Mouse (Mus musculus): ENCODE data around the gene Tubal3. TPM values are rescaled to one million over a fixed set of nuclear protein-coding genes. Genes with fewer than 3 reads are reported as not detected.
"Not testable (repeated sequence)": the region's sequence is repeated elsewhere in the genome, so short reads cannot be mapped to it uniquely, and the experiment has no call there.

Gene Tubal3
- polyA plus RNA-seq, 1 experiment from 2014 or later, result not detected

GRCm38 (mm10) chr13:3894549-3894948 is 23.5 kb upstream of the Tubal3 start:
- Histone ChIP-seq H3K9me3 (no peaks in the 10 kb centered on the region), H3K36me3 (peaks cover 13% of the 10 kb centered on the region), H3K4me3 (no peak overlapping the region), H3K27me3 (no peaks in the 10 kb centered on the region), H3K4me1 (peaks cover 26% of the 10 kb centered on the region), H3K4me2 (replicated peaks) (0 out of 2 replicates have a peak overlapping the region, but pooled peaks have one; percentile 74), H3K9ac (no peak overlapping the region), H3K27ac (no peak overlapping the region)
- WGBS, result 57% methylated on average over 8 of the region's 8 CpGs
- no peak for ATAC-seq (ENCODE audit: low FRiP score, low read depth)

GRCm38 (mm10) chr13:3895397-3895980 is 22.6 kb upstream of the Tubal3 start:
- WGBS, result 83% methylated on average over 8 of the region's 8 CpGs
- Histone ChIP-seq H3K4me1 (peaks cover 21% of the 10 kb centered on the region), H3K36me3 (peaks cover 13% of the 10 kb centered on the region), H3K9ac (no peak overlapping the region), H3K4me3 (no peak overlapping the region), H3K27me3 (no peaks in the 10 kb centered on the region), H3K9me3 (no peaks in the 10 kb centered on the region), H3K4me2 (replicated peaks) (no peak overlapping the region), H3K27ac (no peak overlapping the region)
- no peak for ATAC-seq (ENCODE audit: low FRiP score, low read depth)

GRCm38 (mm10) chr13:3896032-3896431 is 22.0 kb upstream of the Tubal3 start:
- H3K27me3 ChIP-seq, result no peaks in the 10 kb centered on the region
- WGBS, result 90% methylated on average over 6 of the region's 6 CpGs

GRCm38 (mm10) chr13:3896913-3897312 is 21.2 kb upstream of the Tubal3 start:
- H3K4me2 ChIP-seq (replicated peaks), result no peak overlapping the region
- H3K9ac ChIP-seq, result no peak overlapping the region
- 34% methylated on average over 5 of the region's 5 CpGs for WGBS
- no peak for ATAC-seq (ENCODE audit: low FRiP score, low read depth)
- H3K27me3 ChIP-seq, result no peaks in the 10 kb centered on the region
- no peaks in the 10 kb centered on the region for H3K9me3 ChIP-seq
- no peak overlapping the region for H3K27ac ChIP-seq
- H3K4me1 ChIP-seq, result peaks cover 12% of the 10 kb centered on the region
- H3K36me3 ChIP-seq, result peaks cover 13% of the 10 kb centered on the region
- H3K4me3 ChIP-seq, result no peak overlapping the region

More at GRCm38 (mm10) chr13:3896032-3896431, 22.0 kb upstream of the Tubal3 start:
- no peak for ATAC-seq (ENCODE audit: low FRiP score, low read depth)
- Histone ChIP-seq H3K4me3 (no peak overlapping the region), H3K4me2 (replicated peaks) (no peak overlapping the region), H3K9ac (no peak overlapping the region), H3K4me1 (peaks cover 18% of the 10 kb centered on the region), H3K9me3 (no peaks in the 10 kb centered on the region), H3K27ac (no peak overlapping the region), H3K36me3 (peaks cover 13% of the 10 kb centered on the region)

GRCm38 (mm10) chr13:3898202-3898601 is 19.9 kb upstream of the Tubal3 start:
- H3K9ac ChIP-seq; H3K27ac ChIP-seq; ATAC-seq (ENCODE audit: low FRiP score, low read depth); H3K27me3 ChIP-seq; H3K4me3 ChIP-seq; H3K4me2 ChIP-seq (replicated peaks); H3K9me3 ChIP-seq: not testable (repeated sequence)
- Histone ChIP-seq H3K4me1 (peaks cover 12% of the 10 kb centered on the region), H3K36me3 (peaks cover 13% of the 10 kb centered on the region)
- 95% methylated on average over 5 of the region's 5 CpGs for WGBS

GRCm38 (mm10) chr13:3899301-3899700 is 18.8 kb upstream of the Tubal3 start:
- Histone ChIP-seq H3K27ac (no peak overlapping the region), H3K4me3 (no peak overlapping the region), H3K4me2 (replicated peaks) (no peak overlapping the region), H3K4me1 (peaks cover 8% of the 10 kb centered on the region), H3K9me3 (no peaks in the 10 kb centered on the region), H3K9ac (no peak overlapping the region), H3K27me3 (no peaks in the 10 kb centered on the region), H3K36me3 (peaks cover 13% of the 10 kb centered on the region)
- WGBS, result 94% methylated on average over 9 of the region's 9 CpGs
- ATAC-seq (ENCODE audit: low FRiP score, low read depth), result no peak

GRCm38 (mm10) chr13:3907151-3907696 is 10.8 kb upstream of the Tubal3 start:
- Histone ChIP-seq H3K9ac (no peak overlapping the region), H3K27ac (no peak overlapping the region), H3K4me3 (no peak overlapping the region), H3K36me3 (peaks cover 24% of the 10 kb centered on the region), H3K4me1 (peaks cover 3% of the 10 kb centered on the region; the same call in 1 of the 2 replicates), H3K9me3 (no peaks in the 10 kb centered on the region), H3K4me2 (replicated peaks) (no peak overlapping the region), H3K27me3 (no peaks in the 10 kb centered on the region)
- ATAC-seq (ENCODE audit: low FRiP score, low read depth), result no peak
- 84% methylated on average over 6 of the region's 6 CpGs for WGBS

- H3K4me3 ChIP-seq, result no peak overlapping the region
- H3K27ac ChIP-seq, result no peak overlapping the region
- no peaks in the 10 kb centered on the region for H3K27me3 ChIP-seq
- 0 out of 2 replicates have a peak, but pooled peaks cover 3% of the 10 kb centered on the region for H3K4me1 ChIP-seq
- H3K4me2 ChIP-seq (replicated peaks), result no peak overlapping the region
- WGBS, result 86% methylated on average over 4 of the region's 4 CpGs
- H3K9ac ChIP-seq, result no peak overlapping the region
- H3K36me3 ChIP-seq, result peaks cover 24% of the 10 kb centered on the region
- ATAC-seq (ENCODE audit: low FRiP score, low read depth), result no peak
- no peaks in the 10 kb centered on the region for H3K9me3 ChIP-seq
Observed at GRCm38 (mm10) chr13:3908262-3908661, 9.8 kb upstream of the Tubal3 start.

- H3K27ac ChIP-seq, result no peak overlapping the region
- peaks cover 31% of the 10 kb centered on the region for H3K36me3 ChIP-seq
- no peaks in the 10 kb centered on the region for H3K4me1 ChIP-seq
- WGBS, result 87% methylated on average over 5 of the region's 5 CpGs
- no peak overlapping the region for H3K4me2 ChIP-seq (replicated peaks)
- no peaks in the 10 kb centered on the region for H3K9me3 ChIP-seq
- H3K4me3 ChIP-seq, result no peak overlapping the region
- H3K9ac ChIP-seq, result no peak overlapping the region
- no peak for ATAC-seq (ENCODE audit: low FRiP score, low read depth)
- H3K27me3 ChIP-seq, result no peaks in the 10 kb centered on the region
Observed at GRCm38 (mm10) chr13:3910356-3910755, 7.7 kb upstream of the Tubal3 start.

GRCm38 (mm10) chr13:3913504-3913903 is 4.6 kb upstream of the Tubal3 start:
- 81% methylated on average over 4 of the region's 4 CpGs for WGBS
- Histone ChIP-seq H3K9ac (no peak overlapping the region), H3K4me1 (peaks cover 9% of the 10 kb centered on the region), H3K27ac (no peak overlapping the region), H3K27me3 (no peaks in the 10 kb centered on the region), H3K9me3 (0 out of 2 replicates have a peak, but pooled peaks cover 6% of the 10 kb centered on the region), H3K4me3 (no peak overlapping the region), H3K36me3 (peaks cover 32% of the 10 kb centered on the region), H3K4me2 (replicated peaks) (no peak overlapping the region)
- no peak for ATAC-seq (ENCODE audit: low FRiP score, low read depth)

GRCm38 (mm10) chr13:3924483-3924882 is 6.4 kb downstream of the Tubal3 start:
- H3K36me3 ChIP-seq, result no peaks in the 10 kb centered on the region
- H3K27me3 ChIP-seq, result no peaks in the 10 kb centered on the region
- H3K4me1 ChIP-seq, result no peaks in the 10 kb centered on the region
- H3K9me3 ChIP-seq, result no peaks in the 10 kb centered on the region
- ATAC-seq (ENCODE audit: low FRiP score, low read depth), result no peak
- H3K4me2 ChIP-seq (replicated peaks), result no peak overlapping the region
- no peak overlapping the region for H3K27ac ChIP-seq
- no peak overlapping the region for H3K9ac ChIP-seq
- WGBS, result 89% methylated on average over 5 of the region's 5 CpGs
- H3K4me3 ChIP-seq, result no peak overlapping the region

- Histone ChIP-seq H3K36me3 (no peaks in the 10 kb centered on the region), H3K27ac (no peak overlapping the region), H3K4me2 (replicated peaks) (no peak overlapping the region), H3K9me3 (no peaks in the 10 kb centered on the region), H3K27me3 (no peaks in the 10 kb centered on the region), H3K4me3 (no peak overlapping the region), H3K4me1 (no peaks in the 10 kb centered on the region), H3K9ac (no peak overlapping the region)
- WGBS, result 67% methylated on average over 6 of the region's 6 CpGs
- ATAC-seq (ENCODE audit: low FRiP score, low read depth), result no peak
Observed at GRCm38 (mm10) chr13:3925632-3926031, 7.6 kb downstream of the Tubal3 start.

GRCm38 (mm10) chr13:3926046-3926445 is 8.0 kb downstream of the Tubal3 start:
- no peaks in the 10 kb centered on the region for H3K4me1 ChIP-seq
- H3K9me3 ChIP-seq, result no peaks in the 10 kb centered on the region
- ATAC-seq (ENCODE audit: low FRiP score, low read depth), result no peak
- H3K36me3 ChIP-seq, result no peaks in the 10 kb centered on the region
- H3K9ac ChIP-seq, result no peak overlapping the region
- H3K4me2 ChIP-seq (replicated peaks), result no peak overlapping the region
- no peak overlapping the region for H3K4me3 ChIP-seq
- H3K27me3 ChIP-seq, result no peaks in the 10 kb centered on the region
- no peak overlapping the region for H3K27ac ChIP-seq
- WGBS, result 84% methylated on average over 6 of the region's 6 CpGs
